Mouse (Mus musculus) testis, adult 2 months (tissue): Measurements from ENCODE around the gene Sorcs3.

ENCODE experiments used
- CTCF ChIP-seq: fragments of 200-500 bp; IDR thresholded peaks from 2 replicates; pipeline ENCODE4 v1.5.1; 2012; ENCODE audit warnings: low read depth, mild to moderate bottlenecking, inconsistent platforms, low read length, moderate library complexity; ENCODE audit not compliant: control insufficient read depth, insufficient read depth, insufficient replicate concordance
- POLR2A ChIP-seq: fragments of 200-500 bp; IDR thresholded peaks from 2 replicates; pipeline ENCODE4 v1.6.1; 2012; ENCODE audit warnings: low read depth, mild to moderate bottlenecking, inconsistent platforms, low read length, moderate library complexity; ENCODE audit not compliant: control insufficient read depth

DNA sequence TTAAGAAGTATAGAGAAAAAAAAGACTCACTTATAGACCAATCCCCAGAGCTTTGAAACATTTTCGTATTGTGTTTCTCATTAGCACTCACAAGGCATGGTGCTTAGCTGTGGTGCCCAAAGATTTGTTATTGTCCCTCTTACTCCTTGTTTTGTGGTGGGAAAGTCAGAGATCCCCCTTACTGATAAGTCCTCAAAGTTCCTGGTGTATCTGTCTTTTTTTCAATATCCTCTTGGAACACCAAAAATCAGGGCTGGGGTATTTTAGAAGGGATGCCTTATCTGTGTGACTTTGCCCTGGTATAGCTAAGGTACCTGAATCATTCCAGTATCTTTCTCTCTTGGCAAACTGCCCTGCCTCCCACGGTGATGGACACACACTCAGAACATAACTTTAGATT is 92.6 kb downstream of the Sorcs3 start:
- TF ChIP-seq CTCF (no peak), POLR2A (no peak)
